Mouse (Mus musculus) lung, postnatal 0 days (tissue): ENCODE results near the gene Zscan21.

Experiments
- CTCF ChIP-seq: IDR thresholded peaks from 2 replicates; pipeline ENCODE4 v1.5.1; 2016; ENCODE audit warnings: antibody characterized with exemption, mild to moderate bottlenecking
- EP300 ChIP-seq: IDR thresholded peaks from 2 replicates; pipeline ENCODE4 v1.6.1; 2016; ENCODE audit warnings: antibody characterized with exemption, mild to moderate bottlenecking, control low read depth

DNA sequence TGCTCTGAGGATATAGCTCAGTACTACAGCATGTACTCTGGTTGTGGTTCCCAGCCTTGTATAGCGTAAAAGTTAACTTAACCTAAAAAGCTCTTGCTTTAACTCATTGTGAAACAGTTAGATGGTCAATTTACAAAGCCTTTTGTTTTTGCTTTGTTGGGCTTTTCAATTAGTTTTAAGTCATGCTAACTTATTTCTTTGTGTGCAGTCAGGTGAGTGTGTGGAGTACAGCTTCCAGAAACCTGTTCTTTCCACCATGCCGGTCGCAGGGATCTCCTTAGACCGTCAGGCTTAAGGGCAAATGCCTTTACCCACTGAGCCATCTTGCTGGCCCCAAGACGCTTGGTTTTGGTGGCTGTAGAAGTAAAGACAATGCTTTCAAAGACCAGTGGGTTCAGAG, 26.0 kb upstream of the Zscan21 start:
- TF ChIP-seq CTCF: no peak
- TF ChIP-seq EP300: no peak
